Mouse (Mus musculus): ENCODE measurements around the gene Camk2n1. TPM values are rescaled to one million over a fixed set of nuclear protein-coding genes. Genes with fewer than 3 reads are reported as not detected.
A peak's percentile ranks its signal among the peaks of the same experiment; 100 is the strongest.

The Camk2n1 gene
- total and polyA plus RNA-seq, 3 experiments: 0.10 TPM; not detected in 2

DNA sequence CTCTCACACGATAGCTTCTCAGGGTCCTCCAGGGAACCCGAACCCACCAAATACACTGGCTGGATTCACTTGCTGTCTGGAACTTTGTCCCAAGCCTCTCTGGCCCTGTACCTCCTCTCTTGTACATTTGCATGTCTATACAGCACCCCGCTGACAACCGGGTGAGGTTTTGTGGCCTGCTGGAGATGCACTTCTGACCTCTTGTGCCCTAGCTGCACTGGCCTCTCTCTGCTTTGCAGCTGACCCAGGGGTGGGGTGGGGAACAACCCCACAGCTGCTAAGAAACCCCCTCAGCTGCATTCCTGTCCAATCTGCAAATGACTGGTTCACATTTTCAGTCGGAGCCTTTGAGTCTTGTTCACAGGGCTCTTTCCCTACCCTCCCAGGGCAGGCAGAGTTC lies 9.2 kb upstream of the Camk2n1 start:
- Histone ChIP-seq H3K9ac (ENCODE audit: control insufficient read depth, low read depth, low read length, poor library complexity, severe bottlenecking) (no peak overlapping the region), H3K9me3 (replicated peaks; ENCODE audit: insufficient read depth, low read length) (no peaks in the 10 kb centered on the region), H3K36me3 (ENCODE audit: control insufficient read depth in 1 of 2, insufficient read depth in 2 of 2, low read length in 2 of 2) (peaks cover 0 to 2% of the 10 kb centered on the region in 2 experiments; a peak in 2 of 4 replicates), H3K27ac (ENCODE audit: control insufficient read depth, low read depth, low read length) (no peak overlapping the region), H3K4me1 (ENCODE audit: control insufficient read depth in 1 of 2, insufficient read depth in 2 of 2, low read length in 2 of 2) (peaks cover 0 to 3% of the 10 kb centered on the region in 2 experiments; a peak in 1 of 4 replicates), H3K4me3 (ENCODE audit: control insufficient read depth in 1 of 2, insufficient read depth in 1 of 2, low read depth in 2 of 2, low read length in 2 of 2) (no peak overlapping the region), H3K79me2 (ENCODE audit: control insufficient read depth, insufficient read depth, low read length, poor library complexity) (peaks cover 2% of the 10 kb centered on the region; the same call in 1 of the 2 replicates), H3K27me3 (ENCODE audit: control insufficient read depth in 1 of 2, insufficient read depth in 2 of 2, low read length in 2 of 2) (no peaks in the 10 kb centered on the region)
- no peak for TF ChIP-seq HCFC1 (IDR thresholded peaks at IDR 0.05; ENCODE audit: low read depth, low read length)
- no peak for TF ChIP-seq POLR2A (IDR thresholded peaks at IDR 0.05; ENCODE audit: control insufficient read depth in 1 of 2, insufficient read depth in 1 of 2, low read depth in 1 of 2, low read length in 2 of 2, poor library complexity in 1 of 2)
- no peak for TF ChIP-seq MAX (IDR thresholded peaks at IDR 0.05; ENCODE audit: low read length)
- TF ChIP-seq MAZ (IDR thresholded peaks at IDR 0.05; ENCODE audit: low read depth, low read length): no peak
- no peak for TF ChIP-seq MYB (IDR thresholded peaks at IDR 0.05; ENCODE audit: low read depth, low read length)
- no peak for DNase-seq (ENCODE audit: low read depth, low spot score)

DNA sequence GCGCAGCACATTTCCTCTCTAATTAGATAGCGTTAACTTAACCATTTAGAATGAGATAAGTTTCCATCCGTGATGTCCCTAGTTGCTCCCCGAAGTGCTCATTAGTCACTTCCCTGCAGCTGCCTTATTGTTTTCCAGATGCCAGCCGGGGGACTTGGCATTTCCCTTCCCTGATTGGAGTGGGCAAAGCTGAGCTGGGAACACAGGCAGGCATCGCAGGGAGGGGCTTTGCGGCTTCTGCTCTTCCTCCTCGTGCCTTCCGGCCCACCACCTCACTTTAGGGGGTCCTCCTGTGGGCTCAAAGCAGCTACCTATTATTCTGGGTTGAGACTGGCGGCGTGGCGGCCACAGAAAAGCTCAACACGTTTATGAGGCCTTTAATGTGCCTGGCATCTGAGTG lies 7.1 kb upstream of the Camk2n1 start:
- Histone ChIP-seq H3K27me3 (ENCODE audit: control insufficient read depth in 1 of 2, insufficient read depth in 2 of 2, low read length in 2 of 2) (no peaks in the 10 kb centered on the region), H3K36me3 (ENCODE audit: control insufficient read depth in 1 of 2, insufficient read depth in 2 of 2, low read length in 2 of 2) (no peaks in the 10 kb centered on the region; a peak in 1 of 4 replicates), H3K9ac (ENCODE audit: control insufficient read depth, low read depth, low read length, poor library complexity, severe bottlenecking) (no peak overlapping the region), H3K4me1 (ENCODE audit: control insufficient read depth in 1 of 2, insufficient read depth in 2 of 2, low read length in 2 of 2) (peaks cover 0 to 3% of the 10 kb centered on the region in 2 experiments; a peak in 1 of 4 replicates), H3K27ac (ENCODE audit: control insufficient read depth, low read depth, low read length) (no peak overlapping the region), H3K4me3 (ENCODE audit: control insufficient read depth in 1 of 2, insufficient read depth in 1 of 2, low read depth in 2 of 2, low read length in 2 of 2) (no peak overlapping the region), H3K9me3 (replicated peaks; ENCODE audit: insufficient read depth, low read length) (no peaks in the 10 kb centered on the region), H3K79me2 (ENCODE audit: control insufficient read depth, insufficient read depth, low read length, poor library complexity) (peaks cover 2% of the 10 kb centered on the region; the same call in 1 of the 2 replicates)
- DNase-seq (ENCODE audit: low read depth, low spot score): no peak
- TF ChIP-seq RCOR1 (IDR thresholded peaks at IDR 0.05; ENCODE audit: low read depth, low read length) (no peak), CHD2 (IDR thresholded peaks at IDR 0.05; ENCODE audit: low read length) (no peak), ZC3H11A (IDR thresholded peaks at IDR 0.05; ENCODE audit: low read depth, low read length) (no peak), MYC (IDR thresholded peaks at IDR 0.05; ENCODE audit: low read depth, low read length) (no peak), JUND (IDR thresholded peaks at IDR 0.05; ENCODE audit: low read depth, low read length) (no peak), ELF1 (IDR thresholded peaks at IDR 0.05; ENCODE audit: low read depth, low read length) (no peak)

DNA sequence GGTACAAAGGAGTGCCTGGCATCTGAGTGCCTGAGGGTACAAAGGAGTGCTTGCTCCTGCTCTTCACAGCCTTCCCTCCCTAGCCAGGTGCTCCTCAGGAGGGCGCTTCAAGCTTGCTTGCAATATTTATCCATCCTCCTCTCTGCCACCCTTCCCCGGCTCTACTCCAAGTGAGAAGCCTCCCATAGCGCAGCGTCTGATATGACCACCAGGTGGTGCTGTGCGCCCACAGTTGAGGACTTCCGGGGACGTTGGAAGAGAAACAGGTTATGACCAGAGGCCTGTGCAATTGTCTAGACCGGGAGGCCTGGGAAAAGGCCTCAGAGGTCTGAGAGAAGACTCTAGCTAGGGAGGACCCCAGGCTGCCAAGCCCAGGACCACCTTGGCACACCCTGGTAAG lies 6.7 kb upstream of the Camk2n1 start:
- no peaks in the 10 kb centered on the region for H3K9me3 ChIP-seq (replicated peaks; ENCODE audit: insufficient read depth, low read length)
- H3K9ac ChIP-seq (ENCODE audit: control insufficient read depth, low read depth, low read length, poor library complexity, severe bottlenecking): peak overlapping the region; percentile 89
- H3K4me1 ChIP-seq (ENCODE audit: control insufficient read depth in 1 of 2, insufficient read depth in 2 of 2, low read length in 2 of 2): peaks cover 0 to 3% of the 10 kb centered on the region in 2 experiments; a peak in 1 of 4 replicates
- DNase-seq (ENCODE audit: low read depth, low spot score): peak; percentile 90
- no peaks in the 10 kb centered on the region; a peak in 1 of 4 replicates for H3K36me3 ChIP-seq (ENCODE audit: control insufficient read depth in 1 of 2, insufficient read depth in 2 of 2, low read length in 2 of 2)
- peak overlapping the region; percentile 52 to 53; a peak in 3 of 4 replicates for H3K4me3 ChIP-seq (ENCODE audit: control insufficient read depth in 1 of 2, insufficient read depth in 1 of 2, low read depth in 2 of 2, low read length in 2 of 2)
- H3K27me3 ChIP-seq (ENCODE audit: control insufficient read depth in 1 of 2, insufficient read depth in 2 of 2, low read length in 2 of 2): no peaks in the 10 kb centered on the region
- no peak overlapping the region for H3K27ac ChIP-seq (ENCODE audit: control insufficient read depth, low read depth, low read length)
- peaks cover 2% of the 10 kb centered on the region; the same call in 1 of the 2 replicates for H3K79me2 ChIP-seq (ENCODE audit: control insufficient read depth, insufficient read depth, low read length, poor library complexity)
- TF ChIP-seq BHLHE40 (IDR thresholded peaks at IDR 0.05; ENCODE audit: borderline replicate concordance, low read depth, low read length) (no peak), POLR2A (IDR thresholded peaks at IDR 0.05; ENCODE audit: control insufficient read depth in 1 of 2, insufficient read depth in 1 of 2, low read depth in 1 of 2, low read length in 2 of 2, poor library complexity in 1 of 2) (peak in 1 of 2 experiments; percentile 40; a peak in 1 of 4 replicates), RCOR1 (IDR thresholded peaks at IDR 0.05; ENCODE audit: low read depth, low read length) (0 out of 2 replicates have a peak, but pooled peaks have one; percentile 23), EP300 (IDR thresholded peaks at IDR 0.05; ENCODE audit: low read depth in 1 of 2, low read length in 2 of 2) (no peak), ZMIZ1 (IDR thresholded peaks at IDR 0.05; ENCODE audit: low read depth, low read length) (no peak), ELF1 (IDR thresholded peaks at IDR 0.05; ENCODE audit: low read depth, low read length) (peak; percentile 90), GABPA (IDR thresholded peaks at IDR 0.05; ENCODE audit: low read depth, low read length) (no peak), POLR2AphosphoS5 (IDR thresholded peaks at IDR 0.05; ENCODE audit: borderline replicate concordance, low read depth, low read length) (no peak), JUND (IDR thresholded peaks at IDR 0.05; ENCODE audit: low read depth, low read length) (0 out of 2 replicates have a peak, but pooled peaks have one; percentile 28), SMC3 (IDR thresholded peaks at IDR 0.05; ENCODE audit: low read depth, low read length) (peak; percentile 89), NELFE (IDR thresholded peaks at IDR 0.05; ENCODE audit: low read depth, low read length) (0 out of 2 replicates have a peak, but pooled peaks have one; percentile 23), MYC (IDR thresholded peaks at IDR 0.05; ENCODE audit: low read depth, low read length) (no peak), ZKSCAN1 (IDR thresholded peaks at IDR 0.05; ENCODE audit: low read depth, low read length) (no peak), CHD2 (IDR thresholded peaks at IDR 0.05; ENCODE audit: low read length) (no peak), MAZ (IDR thresholded peaks at IDR 0.05; ENCODE audit: low read depth, low read length) (no peak), ZC3H11A (IDR thresholded peaks at IDR 0.05; ENCODE audit: low read depth, low read length) (peak; percentile 82), SIN3A (IDR thresholded peaks at IDR 0.05; ENCODE audit: low read length) (peak; percentile 71; the same call in 1 of the 2 replicates), MYB (IDR thresholded peaks at IDR 0.05; ENCODE audit: low read depth, low read length) (peak; percentile 27; the same call in 1 of the 2 replicates), USF2 (IDR thresholded peaks at IDR 0.05; ENCODE audit: borderline replicate concordance in 1 of 2, insufficient read depth in 1 of 2, low read depth in 1 of 2, low read length in 2 of 2) (no peak), UBTF (IDR thresholded peaks at IDR 0.05; ENCODE audit: borderline replicate concordance, insufficient read depth, low read depth, low read length) (no peak), MAFK (IDR thresholded peaks at IDR 0.05; ENCODE audit: borderline replicate concordance, low read depth, low read length) (no peak)
